Mouse (Mus musculus): Measurements from ENCODE around the gene Snx33. TPM values are rescaled to one million over a fixed set of nuclear protein-coding genes. Genes with fewer than 3 reads are reported as not detected.

Snx33 gene
- total and polyA plus RNA-seq, 2 experiments: 7.6 to 10.5 TPM

DNA sequence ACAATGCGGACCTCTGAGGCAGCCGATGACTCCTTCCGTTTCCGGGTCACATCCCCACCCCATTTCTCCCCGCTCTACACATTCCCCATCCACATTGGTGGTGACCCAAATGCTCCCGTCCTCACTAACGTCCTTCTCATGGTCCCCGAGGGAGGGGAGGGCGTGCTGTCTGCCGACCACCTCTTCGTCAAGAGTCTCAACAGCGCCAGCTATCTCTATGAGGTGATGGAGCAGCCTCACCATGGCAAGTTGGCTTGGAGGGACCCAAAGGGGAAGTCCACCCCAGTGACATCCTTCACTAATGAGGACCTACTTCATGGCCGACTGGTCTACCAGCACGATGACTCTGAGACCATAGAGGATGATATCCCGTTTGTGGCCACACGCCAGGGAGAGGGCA lies 40.6 kb downstream of the Snx33 start:
- no peak overlapping the region for H3K4me3 ChIP-seq (ENCODE audit: insufficient read depth, low read depth, low read length)
- peaks cover 3% of the 10 kb centered on the region; the same call in 1 of the 2 replicates for H3K4me1 ChIP-seq (ENCODE audit: control insufficient read depth, insufficient read depth, low read length)
- 0 out of 2 replicates have a peak, but pooled peaks cover 2% of the 10 kb centered on the region for H3K27me3 ChIP-seq (ENCODE audit: control insufficient read depth, insufficient read depth, low read length)
- no peaks in the 10 kb centered on the region for H3K36me3 ChIP-seq (ENCODE audit: control insufficient read depth, insufficient read depth, low read length)
- no peaks in the 10 kb centered on the region for H3K79me2 ChIP-seq (ENCODE audit: control insufficient read depth, insufficient read depth, low read length)
- no peak for DNase-seq (ENCODE audit: extremely low read depth, low read depth, low spot score)
- WGBS: 92% methylated on average over 16 of the region's 16 CpGs
- H3K9ac ChIP-seq (ENCODE audit: low read depth, low read length): no peak overlapping the region
- H3K27ac ChIP-seq (replicated peaks; ENCODE audit: insufficient read depth, low read depth, low read length): no peak overlapping the region
- TF ChIP-seq POLR2A (IDR thresholded peaks at IDR 0.05; ENCODE audit: extremely low read depth, insufficient read depth, low read length) (no peak), CTCF (IDR thresholded peaks at IDR 0.05; ENCODE audit: low read depth, low read length) (no peak)

DNA sequence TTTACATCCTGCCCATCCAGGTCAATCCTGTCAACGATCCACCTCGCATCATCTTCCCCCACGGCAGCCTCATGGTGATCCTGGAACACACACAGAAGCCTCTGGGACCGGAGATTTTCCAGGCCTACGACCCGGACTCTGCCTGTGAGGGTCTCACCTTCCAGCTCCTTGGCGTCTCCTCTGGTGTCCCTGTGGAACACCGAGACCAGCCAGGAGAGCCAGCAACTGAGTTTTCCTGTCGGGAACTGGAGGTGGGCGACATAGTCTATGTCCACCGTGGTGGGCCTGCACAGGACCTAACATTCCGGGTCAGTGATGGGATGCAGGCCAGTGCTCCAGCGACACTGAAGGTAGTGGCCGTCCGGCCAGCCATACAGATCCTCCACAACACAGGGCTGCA lies 41.6 kb downstream of the Snx33 start:
- H3K79me2 ChIP-seq (ENCODE audit: control insufficient read depth, insufficient read depth, low read length): no peaks in the 10 kb centered on the region
- no peak overlapping the region for H3K9ac ChIP-seq (ENCODE audit: low read depth, low read length)
- no peak overlapping the region for H3K27ac ChIP-seq (replicated peaks; ENCODE audit: insufficient read depth, low read depth, low read length)
- DNase-seq (ENCODE audit: extremely low read depth, low read depth, low spot score): no peak
- no peaks in the 10 kb centered on the region for H3K36me3 ChIP-seq (ENCODE audit: control insufficient read depth, insufficient read depth, low read length)
- 88% methylated on average over 15 of the region's 15 CpGs for WGBS
- TF ChIP-seq CTCF (IDR thresholded peaks at IDR 0.05; ENCODE audit: low read depth, low read length) (no peak), POLR2A (IDR thresholded peaks at IDR 0.05; ENCODE audit: extremely low read depth, insufficient read depth, low read length) (no peak)
- H3K4me1 ChIP-seq (ENCODE audit: control insufficient read depth, insufficient read depth, low read length): peaks cover 1% of the 10 kb centered on the region; the same call in 1 of the 2 replicates
- no peak overlapping the region for H3K4me3 ChIP-seq (ENCODE audit: insufficient read depth, low read depth, low read length)
- no peaks in the 10 kb centered on the region for H3K27me3 ChIP-seq (ENCODE audit: control insufficient read depth, insufficient read depth, low read length)

DNA sequence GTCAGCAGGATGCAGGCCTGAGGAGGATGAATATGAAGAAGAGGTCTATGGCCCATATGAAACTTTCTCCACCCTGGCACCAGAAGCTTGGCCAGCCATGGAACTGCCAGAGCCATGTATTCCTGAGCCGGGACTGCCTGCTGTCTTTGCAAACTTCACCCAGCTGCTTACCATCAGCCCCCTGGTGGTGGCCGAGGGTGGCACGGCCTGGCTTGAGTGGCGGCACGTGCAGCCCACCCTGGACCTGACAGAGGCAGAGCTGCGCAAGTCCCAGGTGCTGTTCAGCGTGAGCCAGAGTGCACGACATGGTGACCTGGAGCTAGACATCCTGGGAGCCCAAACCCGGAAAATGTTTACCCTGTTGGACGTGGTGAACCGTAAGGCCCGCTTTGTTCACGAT lies 42.1 kb downstream of the Snx33 start:
- Histone ChIP-seq H3K9ac (ENCODE audit: low read depth, low read length) (no peak overlapping the region), H3K36me3 (ENCODE audit: control insufficient read depth, insufficient read depth, low read length) (no peaks in the 10 kb centered on the region), H3K27ac (replicated peaks; ENCODE audit: insufficient read depth, low read depth, low read length) (no peak overlapping the region), H3K79me2 (ENCODE audit: control insufficient read depth, insufficient read depth, low read length) (no peaks in the 10 kb centered on the region), H3K4me3 (ENCODE audit: insufficient read depth, low read depth, low read length) (no peak overlapping the region), H3K4me1 (ENCODE audit: control insufficient read depth, insufficient read depth, low read length) (no peaks in the 10 kb centered on the region), H3K27me3 (ENCODE audit: control insufficient read depth, insufficient read depth, low read length) (no peaks in the 10 kb centered on the region)
- TF ChIP-seq CTCF (IDR thresholded peaks at IDR 0.05; ENCODE audit: low read depth, low read length): peak; percentile 36; the same call in 1 of the 2 replicates
- no peak for TF ChIP-seq POLR2A (IDR thresholded peaks at IDR 0.05; ENCODE audit: extremely low read depth, insufficient read depth, low read length)
- DNase-seq (ENCODE audit: extremely low read depth, low read depth, low spot score): no peak
- 57% methylated on average over 13 of the region's 13 CpGs for WGBS

DNA sequence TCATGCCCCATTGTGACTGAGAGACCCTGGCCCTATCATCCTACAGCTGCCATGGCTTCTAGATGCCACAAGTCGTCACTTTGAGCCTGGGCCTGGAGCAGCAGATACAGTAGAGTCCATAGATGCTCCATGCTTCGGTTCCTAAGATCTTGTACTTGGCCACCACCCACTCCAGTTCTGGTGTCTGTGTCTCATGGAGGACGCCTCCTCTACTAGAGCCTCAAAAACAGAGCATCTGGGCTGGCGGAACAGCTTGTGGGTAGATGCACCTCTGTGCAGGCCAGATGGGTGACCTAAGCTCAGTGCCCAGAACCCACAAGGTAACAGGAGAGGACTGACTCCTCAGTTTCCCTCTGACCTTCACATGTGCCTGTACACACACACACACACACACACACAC lies 43.8 kb downstream of the Snx33 start:
- no peak overlapping the region for H3K9ac ChIP-seq (ENCODE audit: low read depth, low read length)
- 87% methylated on average over 4 of the region's 4 CpGs for WGBS
- TF ChIP-seq CTCF (IDR thresholded peaks at IDR 0.05; ENCODE audit: low read depth, low read length) (no peak), POLR2A (IDR thresholded peaks at IDR 0.05; ENCODE audit: extremely low read depth, insufficient read depth, low read length) (no peak)
- H3K4me3 ChIP-seq (ENCODE audit: insufficient read depth, low read depth, low read length): no peak overlapping the region
- DNase-seq (ENCODE audit: extremely low read depth, low read depth, low spot score): no peak
- H3K79me2 ChIP-seq (ENCODE audit: control insufficient read depth, insufficient read depth, low read length): no peaks in the 10 kb centered on the region
- H3K27ac ChIP-seq (replicated peaks; ENCODE audit: insufficient read depth, low read depth, low read length): no peak overlapping the region
- H3K27me3 ChIP-seq (ENCODE audit: control insufficient read depth, insufficient read depth, low read length): no peaks in the 10 kb centered on the region
- H3K4me1 ChIP-seq (ENCODE audit: control insufficient read depth, insufficient read depth, low read length): no peaks in the 10 kb centered on the region
- no peaks in the 10 kb centered on the region for H3K36me3 ChIP-seq (ENCODE audit: control insufficient read depth, insufficient read depth, low read length)

DNA sequence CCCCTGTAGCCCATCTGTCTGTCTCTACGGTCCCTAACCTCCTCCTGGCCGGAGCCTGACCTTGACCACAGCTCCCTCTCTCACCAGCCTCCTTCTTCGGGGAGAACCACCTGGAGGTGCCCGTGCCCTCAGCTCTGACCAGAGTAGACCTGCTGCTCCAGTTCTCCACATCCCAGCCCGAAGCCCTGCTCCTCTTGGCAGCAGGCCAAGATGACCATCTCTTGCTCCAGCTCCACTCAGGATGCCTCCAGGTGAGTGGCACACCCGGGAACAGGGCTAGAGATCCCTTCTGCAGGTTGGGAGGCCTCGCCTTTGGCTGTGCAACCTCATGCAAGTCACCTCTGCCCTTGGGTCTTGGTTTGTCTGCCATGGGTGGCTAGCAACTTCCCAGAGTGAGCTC lies 44.7 kb downstream of the Snx33 start:
- Histone ChIP-seq H3K27me3 (ENCODE audit: control insufficient read depth, insufficient read depth, low read length) (no peaks in the 10 kb centered on the region), H3K4me3 (ENCODE audit: insufficient read depth, low read depth, low read length) (no peak overlapping the region), H3K4me1 (ENCODE audit: control insufficient read depth, insufficient read depth, low read length) (no peaks in the 10 kb centered on the region), H3K27ac (replicated peaks; ENCODE audit: insufficient read depth, low read depth, low read length) (no peak overlapping the region), H3K9ac (ENCODE audit: low read depth, low read length) (no peak overlapping the region), H3K36me3 (ENCODE audit: control insufficient read depth, insufficient read depth, low read length) (no peaks in the 10 kb centered on the region), H3K79me2 (ENCODE audit: control insufficient read depth, insufficient read depth, low read length) (no peaks in the 10 kb centered on the region)
- TF ChIP-seq POLR2A (IDR thresholded peaks at IDR 0.05; ENCODE audit: extremely low read depth, insufficient read depth, low read length) (no peak), CTCF (IDR thresholded peaks at IDR 0.05; ENCODE audit: low read depth, low read length) (no peak)
- WGBS: 78% methylated on average over 7 of the region's 7 CpGs
- DNase-seq (ENCODE audit: extremely low read depth, low read depth, low spot score): no peak

DNA sequence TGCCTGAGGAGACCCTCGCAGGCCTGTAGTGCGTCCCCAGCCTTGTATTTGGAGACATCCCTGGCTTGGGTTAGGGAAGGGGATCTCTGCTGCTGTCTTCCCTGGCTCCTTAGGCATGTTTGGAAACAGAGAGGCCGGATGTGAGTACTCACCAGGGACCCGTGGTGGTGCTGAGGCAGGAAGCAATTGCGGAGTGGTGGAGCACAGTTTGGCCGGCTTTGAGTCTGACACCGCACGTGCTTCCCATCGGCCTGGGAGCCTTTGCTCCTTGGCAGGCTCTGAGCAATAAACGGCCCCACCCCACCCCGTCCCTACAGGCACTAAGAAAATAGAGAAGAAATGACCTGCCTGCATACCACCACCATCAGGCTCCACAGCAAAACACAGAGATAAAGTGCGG lies 45.4 kb downstream of the Snx33 start:
- Histone ChIP-seq H3K27me3 (ENCODE audit: control insufficient read depth, insufficient read depth, low read length) (no peaks in the 10 kb centered on the region), H3K9ac (ENCODE audit: low read depth, low read length) (no peak overlapping the region), H3K79me2 (ENCODE audit: control insufficient read depth, insufficient read depth, low read length) (no peaks in the 10 kb centered on the region), H3K4me1 (ENCODE audit: control insufficient read depth, insufficient read depth, low read length) (no peaks in the 10 kb centered on the region), H3K36me3 (ENCODE audit: control insufficient read depth, insufficient read depth, low read length) (no peaks in the 10 kb centered on the region), H3K4me3 (ENCODE audit: insufficient read depth, low read depth, low read length) (no peak overlapping the region), H3K27ac (replicated peaks; ENCODE audit: insufficient read depth, low read depth, low read length) (no peak overlapping the region)
- TF ChIP-seq POLR2A (IDR thresholded peaks at IDR 0.05; ENCODE audit: extremely low read depth, insufficient read depth, low read length) (no peak), CTCF (IDR thresholded peaks at IDR 0.05; ENCODE audit: low read depth, low read length) (no peak)
- no peak for DNase-seq (ENCODE audit: extremely low read depth, low read depth, low spot score)
- WGBS: 78% methylated on average over 12 of the region's 12 CpGs

Measured in liver, adult 2 months (tissue).